Mouse (Mus musculus): ENCODE measurements at regions not wholly inside any gene's neighbourhood (a gene's known extent, or its start where the extent isn't known, plus 50 kb on each side); places are given as distances from the start of the nearest gene placed in this dataset.

DNA sequence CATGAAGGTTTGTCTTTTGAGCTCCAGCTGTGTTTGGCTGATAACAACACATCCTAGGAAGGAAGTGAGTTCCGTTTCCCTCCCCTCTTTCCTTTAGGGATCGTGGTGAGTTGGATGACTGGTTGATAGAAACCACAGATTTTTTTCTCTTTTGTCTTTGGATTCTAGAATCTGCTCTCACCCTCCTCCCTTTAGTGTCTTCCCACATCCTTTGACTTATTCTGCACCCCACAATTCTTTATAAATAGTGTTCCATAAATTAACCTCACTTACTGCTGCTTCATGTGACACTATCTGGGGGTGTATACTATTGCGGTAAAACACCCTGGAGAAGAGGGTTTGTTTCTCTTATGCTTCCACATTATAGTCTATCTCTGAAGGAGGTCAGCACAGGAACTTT lies 285.7 kb downstream of the CK137956 start:
- no peak for TF ChIP-seq FLI1 (IDR thresholded peaks at IDR 0.05; ENCODE audit: low read length)
- TF ChIP-seq GATA1 (IDR thresholded peaks at IDR 0.05; ENCODE audit: borderline replicate concordance, low read length) = no peak
